Mouse (Mus musculus) heart, postnatal 4 days (tissue): Measurements from ENCODE around the gene Prkce. TPM values are rescaled to one million over a fixed set of nuclear protein-coding genes. Genes with fewer than 3 reads are reported as not detected.

Experiments used
- DNase-seq: peaks from one replicate; pipeline ENCODE4 v3.0.0; 2021
- total RNA-seq, 2 experiments: library from RNA; stranded (reverse); gene quantifications; 2 replicates each; pipeline ENCODE4 v1.2.3; 2021

Prkce gene
- total RNA-seq, 2 experiments from 2014 or later: 33.8 to 35.5 TPM

DNA sequence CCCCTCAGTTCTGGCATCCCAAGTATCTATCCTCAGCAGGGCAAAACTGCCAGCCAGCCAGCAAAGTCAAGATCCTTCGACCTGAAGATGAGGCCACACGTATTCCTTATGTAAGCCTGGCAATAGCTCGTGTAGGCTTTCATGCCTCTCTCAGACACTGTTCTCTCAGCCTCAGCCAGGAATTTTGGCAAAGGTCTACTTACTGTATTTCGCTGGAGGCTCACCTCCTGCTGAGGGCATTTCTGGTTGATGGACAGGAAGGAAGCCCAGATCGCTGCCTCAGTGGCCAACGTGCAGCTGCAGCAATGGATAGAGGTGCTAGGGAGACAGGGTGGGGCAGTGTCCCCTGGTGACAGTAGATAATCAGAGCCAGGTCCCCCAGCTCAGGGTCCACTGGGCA, 413.1 kb downstream of the Prkce start:
- DNase-seq: no peak

DNA sequence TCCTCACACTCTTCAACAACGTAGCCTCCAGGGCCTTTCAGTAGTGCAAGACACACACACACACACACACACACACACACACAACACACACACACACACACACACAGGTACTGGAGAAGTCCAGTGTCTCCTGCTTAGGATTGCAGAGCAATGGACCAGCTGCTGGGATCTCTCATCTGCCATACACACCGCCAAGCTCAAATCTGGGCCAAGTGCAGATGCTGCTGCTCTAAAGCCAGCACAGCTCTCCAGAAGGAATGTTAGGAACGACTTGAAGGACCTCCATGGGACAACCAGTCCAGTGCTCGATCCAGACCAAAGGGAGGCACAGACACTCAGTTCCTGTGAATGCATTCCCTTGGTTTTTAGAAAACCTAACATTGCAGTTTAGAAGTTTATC, 414.8 kb downstream of the Prkce start:
- peak; percentile 50 for DNase-seq

DNA sequence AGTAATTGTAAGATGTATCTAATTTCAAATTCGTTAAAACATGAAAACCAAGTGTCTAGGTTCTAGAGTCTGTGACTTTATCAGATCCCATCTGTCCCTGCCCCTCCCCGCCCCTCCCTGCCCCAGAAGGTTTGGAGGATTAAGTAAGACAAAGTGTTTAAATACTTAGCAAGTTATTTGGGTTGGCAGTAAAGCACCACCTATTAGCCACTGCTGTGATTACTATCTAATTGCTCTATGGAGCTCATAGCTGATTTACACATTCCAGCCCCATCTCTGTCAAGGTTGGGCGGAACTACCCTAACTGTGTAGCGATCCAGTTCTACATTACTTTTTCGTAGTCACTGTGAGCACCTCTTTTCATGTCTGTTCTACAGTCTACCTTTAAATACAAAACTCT, 418.9 kb downstream of the Prkce start:
- no peak for DNase-seq

DNA sequence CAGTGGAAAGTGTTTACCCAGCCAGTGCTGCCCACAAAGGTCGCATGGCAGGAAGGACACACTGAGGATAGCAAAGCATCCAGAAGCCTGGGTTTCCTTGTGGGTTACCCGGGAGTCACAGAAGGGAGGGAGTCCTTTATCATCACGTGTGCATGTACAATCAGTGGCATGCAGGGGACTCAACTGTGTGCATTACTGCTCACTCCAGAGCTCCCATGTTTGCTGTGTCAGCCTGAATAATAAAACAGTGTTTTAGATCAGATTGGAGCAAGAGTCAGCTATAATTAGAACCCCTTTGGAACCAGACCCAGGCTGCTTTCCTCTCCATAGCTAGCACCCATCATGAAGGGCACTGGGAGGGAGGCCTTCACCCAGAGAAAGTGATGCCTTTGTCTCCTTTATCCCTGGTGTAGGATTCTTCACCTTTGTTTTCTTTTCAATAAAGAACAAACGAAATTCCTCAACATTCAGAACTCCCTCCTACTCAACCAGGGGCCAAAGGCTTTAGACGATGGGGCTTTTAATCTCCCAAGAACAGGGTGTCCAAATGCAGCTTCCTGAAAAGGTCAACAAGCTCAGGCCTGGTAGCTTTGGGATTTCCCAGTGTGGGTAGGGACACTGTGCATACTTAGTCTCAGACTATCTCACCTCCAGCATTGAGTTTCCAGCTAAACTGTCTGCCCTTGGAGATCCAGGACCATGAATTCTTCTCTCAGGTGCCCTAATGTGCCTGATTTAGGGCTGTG, 421.3 kb downstream of the Prkce start:
- DNase-seq: no peak

DNA sequence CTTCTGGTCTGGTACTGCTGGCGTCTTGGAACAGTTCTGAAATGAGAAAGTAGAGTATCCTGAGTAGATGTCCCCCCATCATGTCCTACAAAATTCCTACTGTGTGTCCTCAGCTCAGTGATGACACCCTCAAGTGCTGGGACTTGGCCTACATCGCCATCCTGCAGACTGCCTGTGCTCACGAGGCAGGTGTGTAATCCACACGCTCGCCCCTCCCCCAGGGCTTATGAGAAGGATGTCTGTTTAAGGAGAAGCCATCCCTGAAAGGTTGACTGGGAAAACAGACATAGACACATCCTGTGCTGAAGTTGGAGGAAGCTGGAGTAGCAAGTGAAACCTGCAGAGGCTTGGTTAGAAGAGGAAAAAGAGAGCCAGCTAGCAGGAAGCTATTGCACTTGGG, 422.1 kb downstream of the Prkce start:
- DNase-seq: no peak

DNA sequence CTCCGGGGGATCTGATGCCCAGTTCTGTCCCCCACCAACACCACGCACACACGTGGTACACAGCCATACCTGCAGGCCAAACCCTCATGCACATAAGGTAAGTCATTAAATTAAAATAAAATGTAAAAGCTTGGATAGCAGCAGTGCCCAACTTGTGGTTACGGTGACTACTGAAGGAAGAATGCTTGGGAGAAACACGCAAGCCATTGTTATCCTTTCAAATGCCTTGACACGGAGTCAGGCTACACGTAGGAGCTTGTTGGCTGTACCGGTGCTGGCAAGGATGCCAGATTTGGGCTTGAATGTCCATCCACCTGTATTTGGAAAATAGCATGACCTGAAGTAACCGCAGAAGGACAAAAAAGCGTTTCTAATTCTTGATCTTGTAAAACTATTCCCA, 423.7 kb downstream of the Prkce start:
- DNase-seq: no peak

DNA sequence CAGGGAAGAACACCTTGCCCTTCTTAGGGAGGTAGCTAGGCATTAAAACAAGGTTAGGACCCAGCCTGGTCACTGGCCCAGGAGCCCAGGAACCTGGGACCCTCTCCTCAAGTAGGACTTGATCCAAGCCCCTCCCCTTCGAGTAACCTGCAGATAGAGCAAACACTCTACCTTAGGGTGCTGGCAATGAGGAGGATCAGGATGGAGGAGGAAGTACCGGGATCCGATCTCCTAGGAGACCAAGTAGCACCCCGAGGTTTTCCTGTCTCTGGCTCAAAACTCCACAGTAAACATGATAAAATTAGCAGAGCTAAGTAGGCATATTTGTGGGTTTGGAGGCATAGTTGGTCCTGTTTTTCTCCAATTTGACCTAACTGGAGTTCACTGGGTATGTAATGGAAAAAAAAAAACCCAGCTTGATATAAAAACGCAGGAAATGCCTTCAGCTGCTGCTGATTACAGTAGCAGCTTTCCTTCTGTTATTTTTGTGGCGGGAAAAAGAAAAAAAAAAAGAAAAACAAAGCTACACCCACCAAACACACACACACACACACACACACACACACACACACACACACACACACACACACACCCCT, 425.5 kb downstream of the Prkce start:
- DNase-seq: no peak

DNA sequence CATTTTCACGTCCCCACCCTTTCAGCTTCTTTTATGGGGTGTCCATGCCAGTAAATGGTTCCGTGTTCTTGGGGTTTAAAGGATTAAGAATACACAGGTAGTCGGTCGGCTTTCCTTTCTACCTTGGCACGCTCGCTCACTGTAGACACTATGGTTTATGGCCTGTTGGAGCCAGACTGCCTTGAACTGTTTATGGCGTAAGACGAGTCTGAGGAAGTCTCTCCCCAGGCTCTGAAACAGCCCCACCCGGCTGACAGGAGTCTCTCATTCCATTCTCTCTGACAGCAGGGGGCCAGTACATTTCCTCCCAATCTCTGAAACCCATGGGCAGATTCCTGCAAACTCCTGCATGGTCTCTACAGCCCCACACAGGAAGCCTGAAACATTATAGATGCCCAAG, 427.9 kb downstream of the Prkce start:
- DNase-seq: no peak

DNA sequence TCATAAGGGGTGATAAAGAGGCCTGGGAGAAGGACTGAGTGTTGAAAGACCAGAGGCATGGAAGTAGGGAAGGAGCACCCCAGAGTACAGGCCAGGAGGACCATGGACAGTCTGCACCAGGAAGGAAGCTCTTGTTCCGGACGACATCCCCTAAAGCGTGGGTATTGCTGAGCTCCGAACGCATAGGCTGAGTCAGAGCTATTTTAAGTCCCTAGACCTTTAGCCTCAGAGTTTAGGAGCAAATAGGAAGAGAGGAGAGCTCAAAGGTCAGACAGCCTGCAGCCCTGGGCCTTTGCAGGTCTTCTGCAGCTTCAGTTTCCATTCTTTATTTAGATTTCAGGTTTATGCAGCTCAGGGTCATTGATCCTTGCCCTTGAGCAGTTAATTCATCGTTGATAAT, 433.5 kb downstream of the Prkce start:
- DNase-seq: no peak

DNA sequence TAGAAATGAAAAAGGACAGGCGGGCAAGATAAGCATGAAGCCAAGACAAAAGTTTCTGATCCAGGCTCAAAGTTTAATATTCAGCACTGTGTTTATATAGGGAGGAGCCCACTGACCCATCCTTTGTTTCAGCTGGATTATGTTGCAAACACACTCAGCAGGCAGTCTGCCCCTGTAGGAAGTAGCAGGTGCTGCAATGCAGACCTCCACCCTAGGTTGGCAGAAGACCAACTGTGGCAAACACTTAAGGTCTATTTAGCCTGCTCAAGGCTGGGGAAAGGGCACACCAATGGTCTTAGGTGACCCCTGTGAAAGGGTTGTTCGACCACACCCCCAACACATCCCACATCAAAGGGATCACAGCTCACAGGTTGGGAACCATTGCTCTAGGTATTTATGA, 434.3 kb downstream of the Prkce start:
- no peak for DNase-seq

DNA sequence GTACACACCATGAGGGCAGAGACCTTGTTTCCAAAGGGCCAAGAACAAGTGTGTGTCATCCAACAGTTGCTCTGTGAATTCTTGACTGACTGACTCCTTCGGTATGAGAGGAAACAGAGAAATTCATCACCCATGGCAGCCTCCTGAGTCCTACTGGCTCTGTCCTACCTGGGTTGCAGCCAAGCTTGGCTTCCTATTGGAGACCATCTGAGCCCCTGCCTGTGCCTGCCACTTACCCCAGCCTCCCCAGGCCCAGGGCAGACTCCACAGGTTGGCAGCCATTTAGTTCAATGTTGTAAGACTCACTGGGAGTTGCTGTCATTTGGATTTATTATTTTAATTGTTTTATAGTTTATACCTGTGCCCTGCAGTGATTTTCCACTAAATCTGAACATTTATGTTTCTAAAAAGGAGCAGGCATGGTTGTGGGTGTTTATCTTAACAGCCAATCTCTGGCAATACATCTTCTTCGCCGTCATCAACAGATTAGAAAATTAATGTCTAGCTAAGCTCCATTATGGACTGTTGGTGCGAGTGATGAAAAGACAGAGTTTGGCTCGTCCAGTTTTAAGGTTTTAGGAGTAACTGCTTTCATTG, 436.4 kb downstream of the Prkce start:
- no peak for DNase-seq

DNA sequence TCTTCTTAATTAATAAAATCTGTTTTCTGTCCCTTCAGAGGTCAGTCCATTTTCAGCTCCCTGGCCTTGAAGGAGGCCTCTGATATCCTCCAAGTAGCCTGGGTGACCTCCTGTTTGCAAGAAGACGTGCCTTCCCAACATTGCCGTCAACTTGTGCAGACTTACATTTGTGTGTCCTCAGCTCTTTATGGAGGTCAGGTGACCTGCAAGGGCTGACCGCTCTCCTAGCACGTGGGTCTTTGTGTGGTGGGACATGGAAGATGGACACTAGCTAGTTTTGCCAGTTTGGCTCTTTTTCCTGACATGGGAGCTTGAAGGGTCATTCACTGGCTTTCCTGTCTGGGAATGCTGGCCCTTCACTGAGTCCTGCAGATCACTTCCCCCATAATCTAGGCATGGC, 440.4 kb downstream of the Prkce start:
- DNase-seq: no peak

DNA sequence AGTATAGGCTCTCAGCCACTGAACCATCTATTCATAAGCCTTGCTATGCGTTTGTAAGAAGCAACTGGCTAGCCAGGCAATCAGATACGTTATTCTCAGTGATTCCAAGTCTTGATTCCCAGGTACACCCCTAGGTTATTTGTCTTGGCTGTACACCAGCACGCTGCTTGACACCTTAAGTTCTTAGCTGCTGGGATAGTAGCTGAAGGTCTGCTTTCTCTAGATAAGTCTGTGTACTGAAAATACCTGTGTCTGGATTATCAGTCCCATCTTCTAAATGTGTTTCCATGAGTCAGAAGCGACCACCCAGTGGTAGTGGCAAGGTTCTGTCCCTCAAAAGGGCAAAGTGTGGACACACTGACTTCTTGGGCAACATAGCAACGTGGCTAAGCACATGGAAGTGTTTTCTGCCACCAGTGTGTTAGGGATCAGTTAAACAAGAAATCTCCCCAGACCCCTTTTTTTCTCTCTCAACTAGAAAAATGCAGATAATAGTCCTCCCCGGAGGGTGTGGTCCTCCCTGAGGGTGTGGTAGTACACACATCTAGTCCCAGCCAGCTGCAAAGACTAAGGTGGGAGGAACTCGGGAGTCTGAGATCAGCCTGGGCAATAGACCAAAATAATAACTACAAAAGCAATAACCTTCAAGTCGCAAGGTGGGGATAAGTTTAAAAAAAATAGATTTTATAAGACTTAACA, 442.8 kb downstream of the Prkce start:
- DNase-seq: no peak

DNA sequence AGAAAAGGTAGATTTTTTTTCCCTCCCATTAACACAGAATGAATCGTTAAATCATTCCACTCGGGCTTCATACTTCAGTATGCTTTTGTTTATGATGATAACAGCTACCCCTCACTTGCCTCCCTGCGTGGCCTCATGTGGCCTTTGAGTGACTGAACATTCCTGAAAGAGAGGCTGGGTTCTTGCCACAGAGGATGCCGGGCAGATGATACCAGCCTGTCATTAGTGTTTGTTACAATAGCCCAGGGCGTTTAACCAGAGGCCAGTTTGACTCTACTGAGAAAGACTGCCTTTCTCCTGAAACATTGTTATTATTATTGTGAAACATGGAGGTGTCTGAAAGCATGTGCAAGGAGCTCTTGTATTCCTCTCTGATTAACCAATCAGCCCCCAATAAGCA, 444.2 kb downstream of the Prkce start:
- no peak for DNase-seq

DNA sequence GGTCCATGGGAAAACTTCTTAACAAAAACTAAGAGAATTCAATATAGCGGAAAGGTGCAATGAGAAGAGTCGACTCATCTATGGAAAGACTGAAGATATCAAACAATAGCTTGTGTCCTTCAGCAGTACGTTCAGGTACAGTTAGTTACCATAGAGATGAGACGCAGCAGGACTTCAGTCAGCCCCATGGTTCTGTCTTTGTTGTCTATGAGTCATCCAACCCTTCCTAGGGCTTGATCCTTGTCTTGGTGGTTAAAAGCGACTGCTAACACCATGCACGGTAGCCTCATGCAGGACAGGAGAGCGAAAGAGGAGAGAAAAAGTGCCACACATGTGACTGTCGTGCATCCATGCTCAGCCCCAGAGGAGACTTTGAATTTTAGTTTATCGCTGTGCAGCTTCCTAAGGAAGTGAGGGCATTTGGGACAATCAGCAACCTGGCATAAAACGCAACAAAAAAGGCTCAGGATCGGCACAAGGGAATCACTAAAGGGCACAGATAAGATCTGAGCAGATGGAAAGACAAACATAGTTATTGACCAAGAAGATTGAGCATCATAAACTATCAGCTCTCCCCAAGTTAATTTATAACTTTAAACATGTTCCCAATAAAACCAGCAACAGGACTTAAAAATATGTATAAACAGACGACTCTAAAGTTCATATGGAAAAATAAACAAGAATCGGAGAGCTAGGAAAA, 448.2 kb downstream of the Prkce start:
- DNase-seq: no peak

DNA sequence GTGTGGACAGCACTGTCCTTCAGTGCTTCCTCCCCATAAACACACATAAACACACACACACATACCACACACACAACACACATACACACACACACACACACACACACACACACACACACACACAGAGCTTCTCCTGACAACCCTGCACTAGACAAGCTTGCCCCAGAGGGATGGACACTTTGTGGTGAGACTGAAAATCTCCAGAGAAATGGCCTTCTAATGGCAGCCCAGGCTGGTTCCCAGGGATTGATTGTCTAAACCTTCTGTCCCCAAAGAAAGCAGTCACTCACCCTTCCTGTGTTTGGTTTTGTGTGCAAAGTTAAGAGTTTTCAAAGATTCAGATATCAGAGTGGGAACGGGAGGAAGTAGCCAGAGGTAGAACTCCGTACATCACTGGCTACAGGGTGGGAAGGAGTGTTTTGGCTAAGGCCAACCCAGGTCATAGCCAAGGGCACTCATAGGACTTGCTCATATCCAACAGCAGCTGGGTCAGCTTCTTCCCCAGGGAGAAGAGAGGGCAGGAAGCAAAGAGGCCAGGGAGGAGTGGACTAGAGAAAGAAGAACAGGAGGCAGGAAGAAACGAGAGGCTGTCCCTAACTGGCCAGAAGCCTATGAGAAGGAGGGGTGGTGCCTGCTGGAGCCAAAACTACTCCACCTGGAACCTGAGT, 450.1 kb downstream of the Prkce start:
- DNase-seq: peak; percentile 26

DNA sequence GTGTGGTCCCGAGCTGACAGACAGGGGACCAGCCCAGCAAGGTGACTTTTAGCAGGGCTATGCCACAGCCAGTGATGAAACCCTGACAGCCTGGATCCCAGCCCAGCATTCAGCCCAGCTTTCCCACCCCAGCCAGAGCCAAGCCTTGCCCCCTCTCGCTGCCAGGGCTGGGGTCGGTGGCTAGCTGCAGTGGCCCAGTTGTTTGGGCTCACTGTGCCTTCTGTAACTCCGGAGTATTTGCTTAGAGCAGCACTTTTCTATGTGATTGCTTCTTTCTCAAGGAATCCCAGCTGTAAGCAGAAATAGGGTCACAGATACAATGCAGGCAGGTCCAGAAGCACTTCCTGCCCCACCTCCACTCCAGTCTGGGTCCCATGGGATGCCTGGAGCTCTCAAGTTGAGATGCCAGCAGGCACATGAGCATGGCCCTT, 450.9 kb downstream of the Prkce start:
- DNase-seq: peak; percentile 45

DNA sequence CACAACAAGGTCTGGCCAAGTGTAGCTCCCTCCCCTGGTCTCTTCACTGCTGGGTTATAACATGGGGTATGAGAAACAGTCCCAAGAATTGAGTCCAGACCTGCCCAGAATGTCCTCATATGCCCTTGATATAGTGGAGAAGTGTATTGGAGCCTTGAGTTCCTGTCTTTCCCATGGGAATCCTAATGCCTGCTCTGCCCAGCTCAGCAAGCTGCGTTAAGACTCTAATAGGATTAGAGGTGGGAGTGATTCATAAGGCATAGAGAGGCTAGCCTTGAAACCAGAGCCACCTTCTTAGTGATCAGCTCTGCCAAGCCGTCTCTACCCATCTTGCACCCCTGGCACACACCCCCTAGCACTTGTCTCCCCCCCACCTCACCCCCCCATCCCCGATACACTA, 455.3 kb downstream of the Prkce start:
- DNase-seq: no peak

DNA sequence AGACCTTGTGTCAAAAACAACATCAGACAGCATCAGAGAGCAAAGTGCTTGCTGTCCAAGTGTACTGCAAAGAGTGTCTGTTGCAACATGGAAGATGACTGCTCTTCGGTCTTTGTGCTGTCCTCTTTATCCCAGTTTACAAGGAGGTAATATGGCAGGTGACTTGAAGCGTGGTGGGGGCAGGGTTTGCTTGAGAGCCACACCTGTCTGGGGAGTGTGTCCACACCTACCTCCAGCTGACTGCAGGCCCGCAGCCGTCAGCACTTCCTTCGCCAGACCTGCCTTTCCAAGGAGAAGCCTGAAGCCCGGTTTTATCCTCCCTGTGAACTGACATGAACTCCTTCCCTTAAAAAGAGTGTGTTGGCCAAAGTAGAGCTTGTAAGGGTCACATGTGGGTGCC, 458.9 kb downstream of the Prkce start:
- DNase-seq: no peak

DNA sequence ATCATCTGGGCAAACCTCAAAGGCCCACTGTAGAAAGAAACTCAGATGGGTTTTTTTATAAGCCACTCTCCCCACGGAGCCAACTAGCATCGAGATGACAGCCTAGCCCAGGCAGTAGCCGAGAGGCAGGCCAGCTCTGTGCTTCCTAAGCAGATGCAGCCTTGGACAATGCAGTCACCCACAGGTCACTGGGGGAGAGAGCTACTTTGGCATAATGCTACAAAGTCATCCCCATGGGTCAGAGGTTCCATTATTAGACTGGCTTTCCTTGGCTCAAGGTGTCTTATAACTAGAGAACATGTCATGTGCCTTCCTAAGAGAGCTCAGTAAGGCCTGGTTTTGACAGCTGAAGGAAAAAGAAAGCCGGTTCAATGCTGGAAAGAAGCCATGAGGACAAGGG, 465.5 kb downstream of the Prkce start:
- no peak for DNase-seq

DNA sequence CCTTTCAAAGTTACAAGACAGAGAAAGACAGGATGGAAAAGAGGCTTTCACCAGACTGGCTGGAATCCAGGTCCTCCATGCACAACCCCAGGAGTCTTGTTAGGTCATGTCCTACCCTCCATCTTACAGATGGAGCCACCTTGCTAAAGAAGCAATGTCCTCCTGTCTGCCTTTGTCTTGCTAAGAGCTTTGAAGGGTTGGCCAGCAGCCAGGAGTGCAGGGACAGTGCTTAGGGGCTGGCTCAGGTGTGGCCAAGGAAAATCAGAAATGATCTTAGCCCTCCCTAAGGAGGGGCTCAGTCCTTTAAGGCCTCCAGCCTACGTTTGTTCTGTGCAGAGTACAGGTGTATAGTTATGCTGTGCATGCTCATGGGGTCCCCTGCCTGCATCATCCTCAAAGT, 469.7 kb downstream of the Prkce start:
- no peak for DNase-seq

DNA sequence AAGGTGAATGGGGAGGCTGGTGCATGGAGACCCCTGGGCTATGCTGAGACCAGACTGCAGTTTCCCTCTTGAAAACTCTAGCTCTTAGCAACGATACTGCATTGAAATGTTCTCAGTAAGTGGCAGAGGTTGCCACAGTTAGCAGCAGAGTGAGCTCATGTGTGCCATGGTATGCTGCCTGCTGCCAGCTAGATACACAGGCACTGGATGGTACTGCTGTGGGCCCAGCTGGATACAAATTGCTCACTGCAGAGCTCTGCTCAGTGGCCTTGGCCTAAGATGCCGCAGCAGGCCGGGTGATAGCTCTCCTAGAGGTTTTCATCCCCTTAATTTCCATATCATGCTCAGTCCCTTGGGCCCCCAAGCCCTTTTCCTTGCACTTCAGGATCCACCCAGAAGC, 471.7 kb downstream of the Prkce start:
- DNase-seq: no peak
